Mouse (Mus musculus) ES-E14 (cell line): Measurements from ENCODE around the gene Stat5a. TPM values are rescaled to one million over a fixed set of nuclear protein-coding genes. Genes with fewer than 3 reads are reported as not detected.

Experiments used
- DNase-seq: peaks from one replicate; pipeline ENCODE4 v3.0.0-alpha.2; 2013; ENCODE audit warnings: low read depth, low spot score
- H3K27ac ChIP-seq: 2 replicates; pipeline ENCODE4 v1.5.1; 2012; ENCODE audit warnings: low read depth, mild to moderate bottlenecking, low read length, moderate library complexity, mixed read lengths; ENCODE audit not compliant: poor library complexity, insufficient read depth, severe bottlenecking
- H3K36me3 ChIP-seq: 2 replicates; pipeline ENCODE4 v1.6.1; 2012; ENCODE audit warnings: mild to moderate bottlenecking, low read length, moderate library complexity, mixed read lengths; ENCODE audit not compliant: control insufficient read depth, poor library complexity, insufficient read depth, severe bottlenecking
- H3K4me1 ChIP-seq, 2 experiments: fragments of 150-350 bp in 1 of 2; sonication (generic) in 1 of 2; 2 replicates each; pipeline ENCODE4 v1.6.1; 2012; ENCODE audit warnings: low read length in 2 of 2, mild to moderate bottlenecking in 1 of 2, mixed read lengths in 1 of 2; ENCODE audit not compliant: control insufficient read depth in 2 of 2, insufficient read depth in 2 of 2, poor library complexity in 1 of 2
- H3K4me3 ChIP-seq, 2 experiments: fragments of 150-350 bp in 1 of 2; sonication (generic) in 1 of 2; 2 replicates each; pipeline ENCODE4 v1.5.1; 2012; ENCODE audit warnings: low read length in 2 of 2, low read depth in 1 of 2, mild to moderate bottlenecking in 1 of 2, mixed read lengths in 1 of 2; ENCODE audit not compliant: insufficient read depth in 1 of 2, poor library complexity in 1 of 2, severe bottlenecking in 1 of 2
- H3K9ac ChIP-seq: 2 replicates; pipeline ENCODE4 v1.6.1; 2012; ENCODE audit warnings: low read depth, mild to moderate bottlenecking, low read length, mixed read lengths; ENCODE audit not compliant: poor library complexity, insufficient read depth, severe bottlenecking
- H3K9me3 ChIP-seq: fragments of 150-350 bp; sonication (generic); 2 replicates; pipeline ENCODE4 v1.6.1; 2012; ENCODE audit warnings: low read depth, mild to moderate bottlenecking, low read length; ENCODE audit not compliant: control insufficient read depth, insufficient read depth
- CHD2 ChIP-seq: IDR thresholded peaks from 2 replicates; pipeline ENCODE4 v1.6.1; 2014; ENCODE audit warnings: mild to moderate bottlenecking, low read depth, low read length, inconsistent platforms
- HCFC1 ChIP-seq: IDR thresholded peaks from 2 replicates; pipeline ENCODE4 v1.6.1; 2012; ENCODE audit warnings: low read length, inconsistent platforms, borderline replicate concordance; ENCODE audit not compliant: insufficient read depth
- MAFK ChIP-seq: IDR thresholded peaks from 2 replicates; pipeline ENCODE4 v1.6.1; 2014; ENCODE audit warnings: mild to moderate bottlenecking, low read depth, low read length, inconsistent platforms; ENCODE audit not compliant: insufficient read depth
- ZC3H11A ChIP-seq: IDR thresholded peaks from 2 replicates; pipeline ENCODE4 v1.6.1; 2012; ENCODE audit warnings: low read depth, mild to moderate bottlenecking, inconsistent platforms, low read length, borderline replicate concordance
- ZNF384 ChIP-seq: IDR thresholded peaks from 2 replicates; pipeline ENCODE4 v1.6.1; 2012; ENCODE audit warnings: low read depth, low read length, inconsistent platforms
- in situ Hi-C, 2 experiments: fragments of 600-800 bp; cut with MboI; formaldehyde crosslinking; loops; one replicate each; pipeline ENCODE4 v1.15.1; 2025; ENCODE audit warnings: low sequenced_read_pairs in 2 of 2, inconsistent platforms in 1 of 2; ENCODE audit not compliant: unreplicated experiment in 2 of 2
- total RNA-seq: library from RNA; depleted of rRNA; stranded (reverse); fragments of 300-350 nt; gene quantifications from 2 replicates; pipeline ENCODE4 v1.2.3, GENCODE M21; 2012; rRNA removed

Gene Stat5a
- total RNA-seq = 1.7 TPM in 2 replicates

DNA sequence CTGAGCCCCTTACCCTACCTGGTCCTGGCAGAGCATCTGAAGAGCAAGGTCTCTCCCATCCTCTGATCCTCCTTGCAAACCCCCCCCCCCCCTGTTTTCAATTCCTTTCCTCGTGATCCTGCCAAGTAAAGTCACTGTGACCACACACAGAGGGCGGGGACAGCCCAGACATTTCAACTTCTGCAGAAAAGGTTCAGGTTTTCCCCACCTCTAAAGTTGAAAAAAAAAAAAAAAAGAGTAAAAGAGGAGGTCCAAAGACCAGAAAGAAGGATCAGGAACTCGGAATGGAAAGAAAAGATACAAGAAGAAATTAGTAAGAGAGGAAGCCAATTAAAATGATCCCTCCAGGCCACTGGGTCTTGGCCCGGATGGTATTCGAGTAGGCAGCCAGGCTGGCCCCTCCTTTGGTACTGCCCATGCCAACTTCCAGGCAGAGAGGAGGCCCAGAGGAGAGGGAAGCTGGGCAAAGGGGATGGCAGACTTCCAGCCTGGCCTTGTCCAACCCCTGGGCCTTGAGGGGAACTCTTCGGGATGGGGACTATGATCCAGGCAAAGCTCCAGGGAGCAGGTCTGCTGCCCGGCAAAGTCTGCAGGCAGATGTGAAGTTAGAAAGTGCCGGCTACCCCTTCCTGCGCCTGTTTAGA is at the start of gene Stat5a:
Gene Stat5a (plus strand): TSS at position 417 of the 644 bp plus-strand sequence.
- no peak for TF ChIP-seq ZC3H11A
- no peak for TF ChIP-seq HCFC1
- no peak for TF ChIP-seq CHD2
- TF ChIP-seq MAFK = no peak
- peak within 1 kb of the TSS; percentile 76 to 81 for H3K4me3 ChIP-seq
- peak within 1 kb of the TSS; percentile 70 for H3K9ac ChIP-seq
- no peaks in the 10 kb centered on the region for H3K36me3 ChIP-seq
- H3K27ac ChIP-seq = no peak within 1 kb of the TSS
- H3K4me1 ChIP-seq = peaks cover 0 to 15% of the 10 kb centered on the region in 2 experiments; a peak in 2 of 4 replicates
- no peak for DNase-seq
- in situ Hi-C loops = no loop called here
- no peaks in the 10 kb centered on the region for H3K9me3 ChIP-seq

DNA sequence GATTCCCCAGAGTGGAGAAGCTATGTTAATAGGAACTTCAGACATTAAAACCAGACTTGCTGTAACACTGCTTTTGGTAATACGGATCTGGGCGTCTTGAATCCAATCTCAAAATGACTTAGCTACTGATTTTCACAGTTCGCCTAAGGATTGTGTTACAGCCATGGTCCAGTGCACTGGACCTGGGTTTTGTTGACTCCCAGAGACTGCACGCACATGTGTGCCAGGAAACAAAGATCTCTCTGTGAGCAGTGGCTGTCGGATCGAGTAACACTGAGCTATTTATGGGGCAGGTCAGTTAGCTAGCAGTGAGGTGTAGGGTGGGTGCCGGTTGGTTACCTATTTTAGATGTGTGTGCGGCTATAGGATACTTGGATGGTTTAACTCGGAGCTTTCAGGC is 48.6 kb upstream of the Stat5a start:
- TF ChIP-seq CHD2 (no peak), ZC3H11A (no peak), MAFK (no peak), ZNF384 (no peak), HCFC1 (no peak)
- Histone ChIP-seq H3K27ac (no peak overlapping the region), H3K36me3 (no peaks in the 10 kb centered on the region), H3K9me3 (no peaks in the 10 kb centered on the region), H3K4me1 (peaks cover 0 to 2% of the 10 kb centered on the region in 2 experiments; a peak in 3 of 4 replicates), H3K9ac (no peak overlapping the region), H3K4me3 (no peak overlapping the region)
- DNase-seq = no peak
- in situ Hi-C loops = no loop called here

DNA sequence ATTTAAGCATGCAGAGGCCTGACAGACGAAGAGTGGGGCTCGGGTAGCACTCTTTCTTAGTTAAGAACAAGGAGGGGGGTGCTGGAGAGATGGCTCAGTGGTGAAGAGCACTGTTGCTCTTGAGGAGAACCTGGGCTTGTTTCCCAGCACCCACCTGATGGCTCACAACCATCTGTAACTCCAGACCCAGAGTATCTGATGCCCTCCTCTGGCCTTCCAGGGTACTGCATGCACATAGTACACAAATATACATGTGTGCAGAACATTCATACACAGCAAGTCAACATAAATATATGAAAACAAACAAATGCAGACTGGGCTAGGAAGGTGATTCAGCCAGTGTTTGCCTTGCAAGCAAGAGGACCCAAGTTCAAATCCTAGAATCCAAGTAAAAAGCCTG is 48.0 kb upstream of the Stat5a start:
- H3K4me3 ChIP-seq = no peak overlapping the region
- in situ Hi-C loops = no loop called here
- H3K36me3 ChIP-seq = no peaks in the 10 kb centered on the region
- no peak overlapping the region for H3K27ac ChIP-seq
- no peak for TF ChIP-seq MAFK
- peaks cover 0 to 2% of the 10 kb centered on the region in 2 experiments; a peak in 3 of 4 replicates for H3K4me1 ChIP-seq
- no peak overlapping the region for H3K9ac ChIP-seq
- no peak for DNase-seq
- no peaks in the 10 kb centered on the region for H3K9me3 ChIP-seq

DNA sequence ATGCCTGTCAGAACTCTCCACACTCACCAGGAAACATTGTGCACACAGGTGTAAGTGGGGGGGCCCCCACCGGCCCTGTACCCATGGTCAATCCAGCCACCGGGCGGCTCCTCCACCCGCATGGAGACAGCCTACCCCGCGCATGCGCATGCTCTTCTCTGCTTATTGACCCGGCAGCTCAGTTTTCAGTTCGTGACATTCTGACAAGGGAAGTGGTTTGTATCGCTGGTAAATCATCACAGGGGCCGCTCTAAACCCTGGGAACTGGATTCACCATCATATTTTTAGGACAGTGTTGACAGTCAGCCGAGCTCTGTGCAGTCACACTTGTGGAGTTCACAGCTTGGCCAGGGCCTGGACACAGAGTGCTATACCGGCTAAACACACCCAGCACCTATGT is 44.7 kb upstream of the Stat5a start:
- no peak for TF ChIP-seq ZNF384
- no peak overlapping the region for H3K27ac ChIP-seq
- H3K9ac ChIP-seq = no peak overlapping the region
- in situ Hi-C loops = no loop called here
- DNase-seq = no peak
- H3K4me3 ChIP-seq = no peak overlapping the region
- no peaks in the 10 kb centered on the region; a peak in 1 of 4 replicates for H3K4me1 ChIP-seq
- no peaks in the 10 kb centered on the region for H3K9me3 ChIP-seq
- H3K36me3 ChIP-seq = no peaks in the 10 kb centered on the region

DNA sequence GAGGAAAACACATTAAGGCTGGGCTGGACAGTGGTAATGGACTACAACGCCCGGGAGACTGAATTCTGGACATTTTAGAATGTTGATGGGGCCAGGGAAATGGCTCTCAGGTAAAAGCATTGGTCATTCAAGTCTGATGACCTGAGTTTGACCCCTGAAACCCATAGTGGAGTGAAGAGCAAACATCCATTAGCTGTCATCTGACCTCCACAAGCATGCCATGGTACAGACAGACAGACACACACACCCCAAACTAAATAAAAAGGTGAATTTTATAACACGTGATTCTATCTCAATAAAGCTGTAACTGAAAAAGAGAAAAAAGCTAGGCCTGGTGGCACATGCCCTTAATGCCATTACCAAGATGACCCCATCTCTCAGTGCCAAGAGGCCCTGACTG is 42.8 kb upstream of the Stat5a start:
- H3K9ac ChIP-seq = no peak overlapping the region
- H3K27ac ChIP-seq = no peak overlapping the region
- TF ChIP-seq CHD2 (no peak), MAFK (no peak), ZC3H11A (no peak), ZNF384 (no peak), HCFC1 (no peak)
- in situ Hi-C loops = no loop called here
- no peaks in the 10 kb centered on the region; a peak in 1 of 4 replicates for H3K4me1 ChIP-seq
- no peaks in the 10 kb centered on the region for H3K9me3 ChIP-seq
- DNase-seq = no peak
- H3K4me3 ChIP-seq = no peak overlapping the region
- no peaks in the 10 kb centered on the region for H3K36me3 ChIP-seq
